Mouse (Mus musculus) CH12.LX (cell line): Measurements from ENCODE around the gene Fgfr2.

Experiments used
- CHD1 ChIP-seq: IDR thresholded peaks from 2 replicates; pipeline ENCODE4 v1.6.1; 2012; ENCODE audit warnings: low read depth, low read length, improper control_type of control experiment, inconsistent platforms
- CTCF ChIP-seq, 2 experiments: IDR thresholded peaks in 1 of 2; conservative IDR thresholded peaks in 1 of 2; 2 replicates each; pipeline ENCODE4 v1.5.1; 2011 to 2012; ENCODE audit warnings: low read depth in 2 of 2, low read length in 2 of 2, improper control_type of control experiment in 1 of 2, inconsistent platforms in 1 of 2, mild to moderate bottlenecking in 1 of 2, moderate library complexity in 1 of 2
- EP300 ChIP-seq: IDR thresholded peaks from 2 replicates; pipeline ENCODE4 v1.6.1; 2011; ENCODE audit warnings: low read length, improper control_type of control experiment
- MAFK ChIP-seq: IDR thresholded peaks from 2 replicates; pipeline ENCODE4 v1.6.1; 2011; ENCODE audit warnings: low read length, improper control_type of control experiment; ENCODE audit not compliant: insufficient replicate concordance
- POLR2A ChIP-seq: IDR thresholded peaks from 2 replicates; pipeline ENCODE4 v1.6.1; 2011; ENCODE audit warnings: low read depth, mild to moderate bottlenecking, improper control_type of control experiment, low read length
- POLR2AphosphoS2 ChIP-seq: IDR thresholded peaks from 2 replicates; pipeline ENCODE4 v1.6.1; 2011; ENCODE audit warnings: low read depth, low read length, improper control_type of control experiment
- RAD21 ChIP-seq: IDR thresholded peaks from 2 replicates; pipeline ENCODE4 v1.6.1; 2011; ENCODE audit warnings: low read depth, mild to moderate bottlenecking, low read length, improper control_type of control experiment, moderate library complexity
- RCOR1 ChIP-seq: conservative IDR thresholded peaks from 2 replicates; pipeline ENCODE4 v1.6.1; 2012; ENCODE audit warnings: low read depth, mild to moderate bottlenecking, inconsistent platforms, low read length, improper control_type of control experiment

- TF ChIP-seq MAFK (no peak), CHD1 (no peak), POLR2AphosphoS2 (no peak), POLR2A (no peak), CTCF (conservative IDR thresholded peaks at IDR 0.05 in 1 of 2, IDR thresholded peaks at IDR 0.05 in 1 of 2; ENCODE audit: low read depth in 2 of 2, low read length in 2 of 2) (no peak), RCOR1 (no peak), EP300 (no peak), RAD21 (no peak)
Measured at GRCm38 (mm10) chr7:130263799-130264351, 2859.3 kb downstream of the Fgfr2 start.
